In the genomic region with DNA sequence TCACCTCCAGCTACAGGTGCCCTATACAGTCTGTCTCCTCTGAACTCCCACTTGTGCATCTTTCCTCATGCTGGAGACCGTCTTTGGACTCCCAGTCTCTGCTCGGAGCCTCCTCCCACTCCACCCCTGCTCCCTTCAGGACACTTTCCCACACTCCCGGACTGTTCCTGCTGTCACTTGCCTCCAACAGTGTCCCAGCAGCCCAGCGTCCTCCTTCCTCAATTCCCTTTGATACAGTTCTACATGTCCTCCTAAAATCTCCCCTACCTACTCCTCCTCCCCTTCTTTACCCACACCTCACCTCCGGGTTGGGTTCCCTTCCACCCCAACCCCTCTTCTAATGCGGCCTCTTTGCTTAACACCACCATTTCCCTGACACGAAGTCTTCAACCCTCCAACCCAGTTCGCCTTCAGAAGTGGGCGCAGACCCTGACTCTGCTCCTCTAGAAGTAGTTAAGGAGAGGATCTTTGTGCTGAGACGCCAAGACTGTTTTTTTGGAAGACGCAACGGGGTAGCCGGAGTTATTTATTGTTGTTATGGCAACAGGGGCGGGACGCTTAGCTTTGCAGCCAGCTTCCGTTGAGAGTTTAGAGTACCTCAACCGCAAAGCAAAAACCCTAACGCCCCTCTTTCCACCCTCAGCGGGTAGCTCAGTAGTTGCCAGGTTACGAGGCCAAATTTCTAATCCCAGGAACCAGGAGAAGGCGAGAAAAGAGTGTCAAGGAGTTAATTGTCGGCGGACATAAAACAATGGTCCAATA, we compare ENCODE assay signal across 8 mouse cellular contexts. TPM values are rescaled to one million over a fixed set of nuclear protein-coding genes. Genes with fewer than 3 reads are reported as not detected.
A peak's percentile ranks its signal among the peaks of the same experiment; 100 is the strongest.
DNase-seq lines count a peak whose midpoint lies in the region; ATAC-seq and TF ChIP-seq lines count a peak whose summit lies in the region.

A gene (minus strand): TSS at position 506 of the 762 bp plus-strand sequence.

- peaks cover 42% of the 10 kb centered on the region for H3K27me3 ChIP-seq in E14TG2a.4 (ENCODE audit: insufficient read depth, low read length)
- H3K27me3 ChIP-seq in embryonic facial prominence, embryonic 13.5 days = peaks cover 14% of the 10 kb centered on the region
- H3K27me3 ChIP-seq in hindbrain, embryonic 10.5 days (ENCODE audit: insufficient read depth, poor library complexity, severe bottlenecking) = peaks cover 34% of the 10 kb centered on the region
- H3K27me3 ChIP-seq in limb, embryonic 14.5 days (ENCODE audit: control insufficient read depth, insufficient read depth, low read length) = no peaks in the 10 kb centered on the region
- no peaks in the 10 kb centered on the region for H3K27me3 ChIP-seq in midbrain, embryonic 14.5 days (ENCODE audit: control insufficient read depth, insufficient read depth, low read length)

- peak within 1 kb of the TSS; percentile 58 for H3K9ac ChIP-seq in embryonic facial prominence, embryonic 13.5 days
- H3K9ac ChIP-seq in limb, embryonic 14.5 days (ENCODE audit: low read depth, low read length, severe bottlenecking) = 0 out of 2 replicates have a peak within 1 kb of the TSS, but pooled peaks have one; percentile 36
- H3K9ac ChIP-seq in midbrain, embryonic 14.5 days (replicated peaks; ENCODE audit: low read length) = peak within 1 kb of the TSS; percentile 10; the same call in 1 of the 2 replicates

- peak; percentile 46; the same call in 1 of the 2 replicates for ATAC-seq in embryonic facial prominence, embryonic 13.5 days (ENCODE audit: insufficient number of reproducible peaks, insufficient read depth, low FRiP score, low TSS enrichment, low read depth)
- ATAC-seq in limb, embryonic 14.5 days (ENCODE audit: low FRiP score, low read depth) = peak; percentile 70; the same call in 1 of the 2 replicates
- ATAC-seq in midbrain, embryonic 14.5 days (ENCODE audit: low FRiP score, low TSS enrichment) = no peak

- peak; percentile 77 to 78 for DNase-seq in B cell, adult 2 months
- peak; percentile 76 for DNase-seq in hindbrain, embryonic 10.5 days (ENCODE audit: low spot score)
- peak; percentile 76 for DNase-seq in limb, embryonic 14.5 days (ENCODE audit: low spot score)
- peak; percentile 79 for DNase-seq in midbrain, embryonic 14.5 days
- DNase-seq in thymus, postnatal 25 days = peak; percentile 79
- no peak for DNase-seq in right cerebral cortex, postnatal 25 days

- H3K27ac ChIP-seq in embryonic facial prominence, embryonic 13.5 days = peak within 1 kb of the TSS; percentile 28; the same call in 1 of the 2 replicates
- peak within 1 kb of the TSS; percentile 60 for H3K27ac ChIP-seq in hindbrain, embryonic 10.5 days
- H3K27ac ChIP-seq in limb, embryonic 14.5 days (replicated peaks; ENCODE audit: low read depth, low read length) = no peak within 1 kb of the TSS
- no peak within 1 kb of the TSS for H3K27ac ChIP-seq in midbrain, embryonic 14.5 days (replicated peaks; ENCODE audit: low read depth, low read length)

- H3K4me1 ChIP-seq in E14TG2a.4 (replicated peaks; ENCODE audit: low read depth, low read length) = peaks cover 37% of the 10 kb centered on the region
- H3K4me1 ChIP-seq in embryonic facial prominence, embryonic 13.5 days = peaks cover 23% of the 10 kb centered on the region
- H3K4me1 ChIP-seq in hindbrain, embryonic 10.5 days (replicated peaks) = peaks cover 29% of the 10 kb centered on the region
- H3K4me1 ChIP-seq in limb, embryonic 14.5 days (ENCODE audit: control insufficient read depth, insufficient read depth, low read length) = peaks cover 15% of the 10 kb centered on the region
- peaks cover 15% of the 10 kb centered on the region; the same call in 1 of the 2 replicates for H3K4me1 ChIP-seq in midbrain, embryonic 14.5 days (ENCODE audit: control insufficient read depth, insufficient read depth, low read length)

- TF ChIP-seq POLR2A in limb, embryonic 14.5 days (IDR thresholded peaks at IDR 0.05; ENCODE audit: borderline replicate concordance, extremely low read depth, insufficient read depth, insufficient read length) = no peak

- WGBS in embryonic facial prominence, embryonic 13.5 days = 3% methylated on average over 23 of the region's 23 CpGs
- WGBS in hindbrain, embryonic 10.5 days = 2% methylated on average over 23 of the region's 23 CpGs
- WGBS in limb, embryonic 14.5 days = 2% methylated on average over 23 of the region's 23 CpGs
- WGBS in midbrain, embryonic 14.5 days = 1% methylated on average over 23 of the region's 23 CpGs

- no peaks in the 10 kb centered on the region for H3K36me3 ChIP-seq in E14TG2a.4 (ENCODE audit: insufficient read depth, low read length)
- no peaks in the 10 kb centered on the region for H3K36me3 ChIP-seq in embryonic facial prominence, embryonic 13.5 days
- H3K36me3 ChIP-seq in hindbrain, embryonic 10.5 days = no peaks in the 10 kb centered on the region
- H3K36me3 ChIP-seq in limb, embryonic 14.5 days (ENCODE audit: control insufficient read depth, insufficient read depth, low read length) = no peaks in the 10 kb centered on the region
- no peaks in the 10 kb centered on the region for H3K36me3 ChIP-seq in midbrain, embryonic 14.5 days (ENCODE audit: control insufficient read depth, insufficient read depth, low read length)

- no peak for TF ChIP-seq CTCF in E14TG2a.4 (conservative IDR thresholded peaks at IDR 0.05; ENCODE audit: low read length)

- no peaks in the 10 kb centered on the region for H3K9me3 ChIP-seq in E14TG2a.4 (ENCODE audit: low read length)
- no peaks in the 10 kb centered on the region for H3K9me3 ChIP-seq in embryonic facial prominence, embryonic 13.5 days
- no peaks in the 10 kb centered on the region for H3K9me3 ChIP-seq in hindbrain, embryonic 10.5 days
- H3K9me3 ChIP-seq in limb, embryonic 14.5 days (ENCODE audit: control insufficient read depth, low read length) = no peaks in the 10 kb centered on the region
- no peaks in the 10 kb centered on the region for H3K9me3 ChIP-seq in midbrain, embryonic 14.5 days (ENCODE audit: control insufficient read depth, low read length)

- H3K4me3 ChIP-seq in E14TG2a.4 (replicated peaks; ENCODE audit: low read length) = peak within 1 kb of the TSS; percentile 55
- H3K4me3 ChIP-seq in embryonic facial prominence, embryonic 13.5 days = peak within 1 kb of the TSS; percentile 40
- H3K4me3 ChIP-seq in hindbrain, embryonic 10.5 days = peak within 1 kb of the TSS; percentile 53
- peak within 1 kb of the TSS; percentile 32 for H3K4me3 ChIP-seq in limb, embryonic 14.5 days (replicated peaks; ENCODE audit: low read length)
- H3K4me3 ChIP-seq in midbrain, embryonic 14.5 days (replicated peaks; ENCODE audit: low read depth, low read length) = peak within 1 kb of the TSS; percentile 30

- H3K4me2 ChIP-seq in embryonic facial prominence, embryonic 13.5 days = peak within 1 kb of the TSS; percentile 69
- H3K4me2 ChIP-seq in limb, embryonic 14.5 days (replicated peaks; ENCODE audit: low read depth, low read length, severe bottlenecking) = peak within 1 kb of the TSS; percentile 51
- H3K4me2 ChIP-seq in midbrain, embryonic 14.5 days (ENCODE audit: low read length) = peak within 1 kb of the TSS; percentile 58

RNA-seq across cellular contexts. Expression of the gene that starts here (rescaled TPM):
- polyA plus RNA-seq in embryonic facial prominence, embryonic 13.5 days (2015; fragmentation: Nextera tagmentation; extraction: Ambion mirVana) = 0.97 and 1.3 TPM in 2 replicates
- 2.5 and 4.8 TPM in 2 replicates for polyA plus RNA-seq in hindbrain, embryonic 10.5 days (2016; fragmentation: Nextera tagmentation; extraction: Ambion mirVana)
- polyA plus RNA-seq in limb, embryonic 14.5 days (2012; rRNA removed) = 1.1 TPM in 2 replicates
- 0.88 and 1.2 TPM in 2 replicates for polyA plus RNA-seq in limb, embryonic 14.5 days (2014; fragmentation: Nextera tagmentation; extraction: Ambion mirVana)
- 1.4 and 3.2 TPM in 2 replicates for polyA plus RNA-seq in midbrain, embryonic 14.5 days (2014; fragmentation: Nextera tagmentation; extraction: Ambion mirVana)

Comparison
In these comparisons a context has a peak if more than half of its experiments do, and no peak if none do; other contexts are left out.
1. H3K27ac ChIP-seq: peak in embryonic facial prominence, embryonic 13.5 days (single experiment) and hindbrain, embryonic 10.5 days (single experiment); none in limb, embryonic 14.5 days (single experiment) and midbrain, embryonic 14.5 days (single experiment).
2. Peak in every context shown above with its lines, with median percentiles within 50 percentile points of each other: H3K4me3 ChIP-seq, H3K4me2 ChIP-seq and H3K9ac ChIP-seq.